ENCODE assay signal across 22 mouse cellular contexts in genomic region chr1:175671626-175672025, GRCm38 (mm10). TPM values are rescaled to one million over a fixed set of nuclear protein-coding genes. Genes with fewer than 3 reads are reported as not detected.
DNase-seq lines count a peak whose midpoint lies in the region; ATAC-seq lines count a peak whose summit lies in the region.
"Had no signal": no experiment of that assay in that cellular context is flagged by ENCODE, and none has a peak within 500 bp of the region (broad histone marks: within the 10 kb centered on the region; RNA-seq: fewer than 3 reads in every experiment).

No protein-coding gene starts in this region.

- no peak overlapping the region for H3K4me2 ChIP-seq in intestine, embryonic 15.5 days (replicated peaks)
- H3K4me2 ChIP-seq in intestine, embryonic 16.5 days (ENCODE audit: low read depth, low read length): no peak overlapping the region
- no peak overlapping the region for H3K4me2 ChIP-seq in neural tube, embryonic 14.5 days (ENCODE audit: low read depth, low read length)
- no peak overlapping the region for H3K4me2 ChIP-seq in neural tube, embryonic 15.5 days
- H3K4me2 ChIP-seq: embryonic facial prominence, embryonic 13.5 days; heart, embryonic 12.5 days; liver, embryonic 13.5 days had no signal

- intact Hi-C loops in left cerebral cortex, postnatal 25 days (cut with DNase I): loop anchor here (5.0 kb wide), 2 partner anchors 196 to 251 kb away; partner anchors contain the start of gene Gm38100

- H3K4me1 ChIP-seq in intestine, embryonic 15.5 days (replicated peaks): no peaks in the 10 kb centered on the region
- no peaks in the 10 kb centered on the region for H3K4me1 ChIP-seq in intestine, embryonic 16.5 days (ENCODE audit: control insufficient read depth, insufficient read depth, low read length)
- no peaks in the 10 kb centered on the region for H3K4me1 ChIP-seq in neural tube, embryonic 14.5 days (ENCODE audit: control insufficient read depth, insufficient read depth, low read length)
- H3K4me1 ChIP-seq in neural tube, embryonic 15.5 days: no peaks in the 10 kb centered on the region
- H3K4me1 ChIP-seq: heart, embryonic 12.5 days; liver, embryonic 13.5 days had no signal

- H3K9ac ChIP-seq in intestine, embryonic 15.5 days: no peak overlapping the region
- no peak overlapping the region for H3K9ac ChIP-seq in intestine, embryonic 16.5 days (ENCODE audit: low read depth, low read length)
- H3K9ac ChIP-seq in neural tube, embryonic 14.5 days (replicated peaks; ENCODE audit: low read depth, low read length): no peak overlapping the region
- no peak overlapping the region for H3K9ac ChIP-seq in neural tube, embryonic 15.5 days (replicated peaks)
- H3K9ac ChIP-seq: embryonic facial prominence, embryonic 13.5 days; heart, embryonic 12.5 days; liver, embryonic 13.5 days had no signal

- H3K9me3 ChIP-seq in intestine, embryonic 15.5 days: no peaks in the 10 kb centered on the region
- no peaks in the 10 kb centered on the region for H3K9me3 ChIP-seq in intestine, embryonic 16.5 days (ENCODE audit: control insufficient read depth, low read length)
- H3K9me3 ChIP-seq in neural tube, embryonic 14.5 days (ENCODE audit: control insufficient read depth, low read length): no peaks in the 10 kb centered on the region
- H3K9me3 ChIP-seq in neural tube, embryonic 15.5 days (replicated peaks): no peaks in the 10 kb centered on the region
- H3K9me3 ChIP-seq: embryonic facial prominence, embryonic 13.5 days; forebrain, embryonic 10.5 days; heart, embryonic 12.5 days; liver, embryonic 13.5 days had no signal

- ATAC-seq in intestine, embryonic 15.5 days: peak; percentile 42; the same call in 1 of the 2 replicates
- ATAC-seq in intestine, embryonic 16.5 days: no peak
- 0 out of 2 replicates have a peak, but pooled peaks have one; percentile 16 for ATAC-seq in neural tube, embryonic 14.5 days (ENCODE audit: low read depth)
- ATAC-seq in neural tube, embryonic 15.5 days (ENCODE audit: low FRiP score): no peak

- H3K36me3 ChIP-seq in intestine, embryonic 15.5 days: no peaks in the 10 kb centered on the region
- no peaks in the 10 kb centered on the region for H3K36me3 ChIP-seq in intestine, embryonic 16.5 days (ENCODE audit: control insufficient read depth, insufficient read depth, low read length)
- H3K36me3 ChIP-seq in neural tube, embryonic 14.5 days (ENCODE audit: control insufficient read depth, insufficient read depth, low read length): no peaks in the 10 kb centered on the region
- no peaks in the 10 kb centered on the region for H3K36me3 ChIP-seq in neural tube, embryonic 15.5 days
- H3K36me3 ChIP-seq: embryonic facial prominence, embryonic 13.5 days; forebrain, embryonic 10.5 days; heart, embryonic 12.5 days; liver, embryonic 13.5 days had no signal

- H3K4me3 ChIP-seq in intestine, embryonic 15.5 days (replicated peaks): no peak overlapping the region
- H3K4me3 ChIP-seq in intestine, embryonic 16.5 days (ENCODE audit: low read length): no peak overlapping the region
- no peak overlapping the region for H3K4me3 ChIP-seq in neural tube, embryonic 14.5 days (ENCODE audit: low read depth, low read length)
- no peak overlapping the region for H3K4me3 ChIP-seq in neural tube, embryonic 15.5 days (replicated peaks)
- H3K4me3 ChIP-seq: embryonic facial prominence, embryonic 13.5 days; forebrain, embryonic 10.5 days; heart, embryonic 12.5 days; liver, embryonic 13.5 days had no signal

- peak; percentile 44 for DNase-seq in brain, adult 2 months (ENCODE audit: low read depth, low spot score)
- DNase-seq in telencephalon, adult 2 months (ENCODE audit: low read depth, low spot score): peak; percentile 22
- no peak for DNase-seq in left cerebral cortex, postnatal 25 days (ENCODE audit: low spot score in 2 of 2)
- no peak for DNase-seq in cerebellum, adult 18-20 months
- DNase-seq: adrenal gland, postnatal 14 days; cerebellum, postnatal 36 days; kidney, adult 8-10 months; liver, embryonic 13.5 days; lung, postnatal 36 days; right cerebral cortex, postnatal 14 days; thymus, adult 2 months had no signal

- no peaks in the 10 kb centered on the region for H3K27me3 ChIP-seq in intestine, embryonic 15.5 days (replicated peaks)
- no peaks in the 10 kb centered on the region for H3K27me3 ChIP-seq in intestine, embryonic 16.5 days (replicated peaks; ENCODE audit: control insufficient read depth, insufficient read depth, low read length)
- H3K27me3 ChIP-seq in neural tube, embryonic 14.5 days (ENCODE audit: control insufficient read depth, insufficient read depth, low read length): no peaks in the 10 kb centered on the region
- no peaks in the 10 kb centered on the region for H3K27me3 ChIP-seq in neural tube, embryonic 15.5 days (replicated peaks)
- H3K27me3 ChIP-seq: embryonic facial prominence, embryonic 13.5 days; heart, embryonic 12.5 days; liver, embryonic 13.5 days had no signal

- WGBS in intestine, embryonic 15.5 days: 14% methylated on average over 1 of the region's 1 CpGs
- 23% methylated on average over 1 of the region's 1 CpGs for WGBS in intestine, embryonic 16.5 days
- WGBS in neural tube, embryonic 14.5 days: 41% methylated on average over 1 of the region's 1 CpGs
- 27% methylated on average over 1 of the region's 1 CpGs for WGBS in neural tube, embryonic 15.5 days

- H3K27ac ChIP-seq in intestine, embryonic 15.5 days: no peak overlapping the region
- no peak overlapping the region for H3K27ac ChIP-seq in intestine, embryonic 16.5 days (ENCODE audit: low read length)
- H3K27ac ChIP-seq in neural tube, embryonic 14.5 days (ENCODE audit: low read depth, low read length): no peak overlapping the region
- H3K27ac ChIP-seq in neural tube, embryonic 15.5 days (replicated peaks): no peak overlapping the region
- H3K27ac ChIP-seq: embryonic facial prominence, embryonic 13.5 days; forebrain, embryonic 10.5 days; liver, embryonic 13.5 days had no signal

RNA-seq across cellular contexts. Expression of gene Opn3, which starts 20.9 kb away (rescaled TPM):
- 6.5 and 7.1 TPM in 2 replicates for polyA plus RNA-seq in intestine, embryonic 15.5 days (2015; fragmentation: Nextera tagmentation; extraction: Ambion mirVana)
- polyA plus RNA-seq in intestine, embryonic 16.5 days (2015; fragmentation: Nextera tagmentation; extraction: Ambion mirVana): 5.6 and 5.9 TPM in 2 replicates
- polyA plus RNA-seq in neural tube, embryonic 14.5 days (2014; fragmentation: Nextera tagmentation; extraction: Ambion mirVana): 6.9 and 9.2 TPM in 2 replicates
- polyA plus RNA-seq in neural tube, embryonic 15.5 days (2015; fragmentation: Nextera tagmentation; extraction: Ambion mirVana): 7.8 and 8.4 TPM in 2 replicates
- total RNA-seq in left cerebral cortex, postnatal 25 days (2021): 1 to 10 TPM; 8.2 to 8.9 TPM

RNA-seq across cellular contexts. Expression of gene Chml, which starts 21.1 kb away (rescaled TPM):
- polyA plus RNA-seq in intestine, embryonic 15.5 days (2015; fragmentation: Nextera tagmentation; extraction: Ambion mirVana): 2.4 and 2.6 TPM in 2 replicates
- 1.7 and 2.1 TPM in 2 replicates for polyA plus RNA-seq in intestine, embryonic 16.5 days (2015; fragmentation: Nextera tagmentation; extraction: Ambion mirVana)
- 5.6 and 6.8 TPM in 2 replicates for polyA plus RNA-seq in neural tube, embryonic 14.5 days (2014; fragmentation: Nextera tagmentation; extraction: Ambion mirVana)
- polyA plus RNA-seq in neural tube, embryonic 15.5 days (2015; fragmentation: Nextera tagmentation; extraction: Ambion mirVana): 2.6 and 3.1 TPM in 2 replicates
- total RNA-seq in left cerebral cortex, postnatal 25 days (2021): 10 to 100 TPM in 1 of 2 experiments, 1 to 10 TPM in 1; 9.7 to 11.1 TPM

RNA-seq across cellular contexts. Expression of gene Wdr64, which starts 26.8 kb away (rescaled TPM):
- polyA plus RNA-seq in intestine, embryonic 15.5 days (2015; fragmentation: Nextera tagmentation; extraction: Ambion mirVana): not detected in 2 replicates
- polyA plus RNA-seq in intestine, embryonic 16.5 days (2015; fragmentation: Nextera tagmentation; extraction: Ambion mirVana): not detected in 2 replicates
- not detected in 2 replicates for polyA plus RNA-seq in neural tube, embryonic 14.5 days (2014; fragmentation: Nextera tagmentation; extraction: Ambion mirVana)
- polyA plus RNA-seq in neural tube, embryonic 15.5 days (2015; fragmentation: Nextera tagmentation; extraction: Ambion mirVana): not detected in 2 replicates
- not detected for total RNA-seq in left cerebral cortex, postnatal 25 days (2021)
- total RNA-seq: adrenal gland, postnatal 14 days; gastrocnemius, adult 18-20 months; layer of hippocampus, adult 8-10 months; monocyte, adult 5-6 weeks had no signal
- polyA plus RNA-seq: embryonic facial prominence, embryonic 13.5 days; forebrain, embryonic 10.5 days; heart, embryonic 12.5 days; liver, embryonic 13.5 days; thymus, adult 2 months had no signal

RNA-seq across cellular contexts. Expression of gene Fh1, which starts 46.2 kb away (rescaled TPM):
- polyA plus RNA-seq in intestine, embryonic 15.5 days (2015; fragmentation: Nextera tagmentation; extraction: Ambion mirVana): 155 and 163 TPM in 2 replicates
- polyA plus RNA-seq in intestine, embryonic 16.5 days (2015; fragmentation: Nextera tagmentation; extraction: Ambion mirVana): 176 TPM in 2 replicates
- 105 and 117 TPM in 2 replicates for polyA plus RNA-seq in neural tube, embryonic 14.5 days (2014; fragmentation: Nextera tagmentation; extraction: Ambion mirVana)
- polyA plus RNA-seq in neural tube, embryonic 15.5 days (2015; fragmentation: Nextera tagmentation; extraction: Ambion mirVana): 117 and 118 TPM in 2 replicates
- total RNA-seq in left cerebral cortex, postnatal 25 days (2021): 10 to 100 TPM; 69.1 to 92.9 TPM

RNA-seq across cellular contexts. Expression of gene Kmo, which starts 51.4 kb away (rescaled TPM):
- 0.66 and 0.75 TPM in 2 replicates for polyA plus RNA-seq in intestine, embryonic 15.5 days (2015; fragmentation: Nextera tagmentation; extraction: Ambion mirVana)
- polyA plus RNA-seq in intestine, embryonic 16.5 days (2015; fragmentation: Nextera tagmentation; extraction: Ambion mirVana): 0.68 and 0.72 TPM in 2 replicates
- polyA plus RNA-seq in neural tube, embryonic 14.5 days (2014; fragmentation: Nextera tagmentation; extraction: Ambion mirVana): 0.30 TPM in 1 of 2 replicates, not detected in the other
- 0.09 and 0.46 TPM in 2 replicates for polyA plus RNA-seq in neural tube, embryonic 15.5 days (2015; fragmentation: Nextera tagmentation; extraction: Ambion mirVana)
- not detected for total RNA-seq in left cerebral cortex, postnatal 25 days (2021)
- total RNA-seq: left cerebral cortex, postnatal 14 days had no signal

Comparison
In these comparisons a context has a peak if more than half of its experiments do, and no peak if none do; other contexts are left out.
1. ATAC-seq: peak in intestine, embryonic 15.5 days (single experiment) and neural tube, embryonic 14.5 days (single experiment); none in intestine, embryonic 16.5 days (single experiment) and neural tube, embryonic 15.5 days (single experiment).
2. DNase-seq: peak in brain, adult 2 months (single experiment) and telencephalon, adult 2 months (single experiment); none in left cerebral cortex, postnatal 25 days (0 of 2) and cerebellum, adult 18-20 months (0 of 2).